Mouse (Mus musculus): ENCODE measurements around the gene Snapin. TPM values are rescaled to one million over a fixed set of nuclear protein-coding genes. Genes with fewer than 3 reads are reported as not detected.

Snapin gene
- total RNA-seq, 2 experiments from 2014 or later: 47.0 to 51.7 TPM

DNA sequence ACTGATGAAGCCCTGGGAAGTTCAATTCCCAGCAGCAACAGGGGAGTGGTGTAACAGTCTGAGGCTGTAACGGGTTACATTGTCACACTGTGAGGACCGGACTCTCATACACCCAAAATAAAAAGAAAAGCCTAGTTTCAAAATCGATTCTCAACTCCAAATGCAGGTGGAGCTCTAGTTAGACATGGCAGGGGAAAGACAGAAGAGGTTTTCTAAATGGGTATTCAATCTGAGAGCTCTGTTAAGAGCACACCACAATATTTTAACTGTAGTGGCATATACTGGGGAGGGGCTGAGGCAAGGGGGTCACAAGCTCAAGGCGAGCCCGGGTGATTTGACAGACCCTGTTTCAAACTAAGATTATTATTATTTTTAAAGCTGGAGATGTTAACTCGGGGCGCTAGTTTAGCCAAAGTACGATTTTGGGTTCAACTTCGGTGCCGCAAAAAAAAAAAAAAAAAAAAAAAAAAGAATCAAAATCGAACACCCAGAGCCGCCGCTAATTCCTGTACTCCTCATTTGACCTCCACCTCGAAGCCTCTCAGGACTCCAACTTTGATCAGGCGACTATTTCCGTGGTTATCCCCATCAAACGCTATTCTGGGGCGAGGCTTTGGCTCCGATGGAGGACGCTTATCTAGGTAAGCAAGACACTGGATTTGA, 17.6 kb upstream of the Snapin start:
- no peak for DNase-seq (ENCODE audit: low spot score in 2 of 2)

DNA sequence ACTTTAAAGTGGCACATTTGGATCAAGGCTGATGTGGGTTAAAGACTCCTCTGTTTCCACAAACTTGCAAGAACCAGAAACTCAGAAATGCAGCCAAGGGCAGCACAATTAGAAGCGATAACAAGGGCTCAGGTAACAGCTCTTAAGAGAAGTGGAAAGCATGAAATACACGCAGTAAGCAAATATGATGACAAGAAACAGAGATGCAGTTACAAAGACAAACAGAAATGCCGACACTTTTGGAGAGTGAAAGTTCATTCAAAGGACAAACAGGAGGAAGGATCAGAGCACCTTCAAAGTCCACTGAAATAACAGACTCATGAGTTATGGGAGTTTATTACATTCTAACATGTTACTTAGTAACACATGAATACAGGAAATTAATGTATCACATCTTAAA, 15.5 kb upstream of the Snapin start:
- no peak for DNase-seq (ENCODE audit: low spot score in 2 of 2)

DNA sequence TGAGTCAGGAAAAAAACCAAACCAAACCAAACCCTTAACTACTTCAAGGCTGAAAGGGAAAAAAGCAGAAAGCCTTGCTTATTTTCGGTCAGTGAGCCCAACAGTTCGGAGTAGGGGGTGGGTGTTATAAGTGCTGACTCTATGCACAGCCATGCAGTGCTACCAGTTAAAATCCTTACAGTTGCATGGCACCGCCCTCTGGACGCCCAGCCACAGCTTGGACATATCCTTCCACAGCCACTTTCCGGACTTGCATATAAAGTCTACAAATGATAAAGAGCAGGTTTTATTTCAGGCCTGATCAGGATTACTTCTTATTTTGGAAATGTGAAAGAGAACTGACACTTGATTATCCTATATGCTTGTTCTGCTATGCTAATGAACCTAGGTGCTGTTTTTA, 14.4 kb upstream of the Snapin start:
- no peak for DNase-seq (ENCODE audit: low spot score in 2 of 2)

DNA sequence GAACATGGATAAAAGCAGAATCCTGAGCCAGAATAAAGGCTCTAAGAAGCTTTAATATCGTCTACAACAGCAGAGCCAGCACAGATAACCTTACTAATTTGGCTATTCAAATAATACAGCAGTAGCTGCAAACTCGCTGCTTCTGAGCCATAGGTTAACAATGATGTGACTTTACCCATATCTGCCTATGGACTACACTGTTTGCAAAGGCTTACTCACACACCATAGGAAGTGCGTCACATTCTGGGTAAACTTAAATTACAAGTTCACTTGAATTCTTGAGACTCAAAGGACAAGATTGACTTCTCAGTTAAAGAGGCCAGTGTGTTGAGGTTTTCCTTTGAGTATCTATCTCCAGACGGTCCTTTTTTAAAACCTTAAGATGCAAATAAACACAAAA, 12.6 kb upstream of the Snapin start:
- no peak for DNase-seq (ENCODE audit: low spot score in 2 of 2)

DNA sequence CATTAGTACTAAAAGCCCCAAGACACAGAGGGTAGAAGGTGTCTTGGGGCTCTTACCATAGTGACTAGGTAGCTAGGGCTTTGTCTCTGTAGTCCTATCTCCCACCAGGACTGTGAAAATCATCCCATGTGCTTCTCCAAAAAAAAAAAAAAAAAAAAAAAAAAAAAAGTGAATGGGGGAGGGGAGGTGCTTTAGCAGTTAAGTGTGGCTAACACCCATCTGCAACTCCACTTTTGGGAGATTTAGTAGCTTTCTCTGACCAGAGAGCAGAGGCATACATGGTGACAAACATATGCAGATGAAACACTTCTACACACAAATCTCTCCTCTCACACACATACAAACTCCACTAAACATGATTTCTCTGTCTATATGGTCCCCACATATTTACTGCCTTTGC, 6.8 kb upstream of the Snapin start:
- DNase-seq (ENCODE audit: low spot score in 2 of 2): no peak

DNA sequence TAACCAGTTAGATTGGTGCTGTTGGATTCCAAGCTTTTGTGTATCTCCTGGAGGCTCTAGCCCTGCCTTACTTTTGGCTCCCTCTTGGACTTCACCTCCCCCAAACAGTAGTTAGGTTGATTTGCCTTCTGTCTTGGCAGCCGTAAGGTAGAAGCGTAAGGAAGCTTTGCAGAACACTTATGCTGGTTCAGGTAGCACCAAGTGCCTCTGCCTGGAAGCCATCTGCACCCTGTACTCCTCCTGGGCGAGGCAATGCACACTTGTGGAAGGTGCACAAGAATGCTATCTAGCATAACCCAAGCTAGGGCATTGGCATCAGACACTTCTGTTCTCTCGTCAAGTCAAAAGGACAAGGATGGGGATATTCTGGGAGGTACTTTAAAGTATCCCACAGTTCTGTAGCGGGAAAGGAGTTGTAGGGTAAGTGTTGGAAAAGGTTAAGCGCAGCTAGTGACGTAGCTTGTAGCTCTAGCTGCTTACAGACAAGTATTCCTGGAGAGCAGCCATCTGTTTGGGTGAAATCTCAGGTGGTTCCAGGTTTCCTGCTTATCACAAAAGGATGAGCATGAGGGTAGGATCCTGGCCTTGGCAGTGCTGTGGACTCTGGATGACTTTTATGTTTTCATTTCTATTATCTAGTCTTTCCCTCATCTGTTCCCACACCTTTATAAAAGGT, 5.2 kb upstream of the Snapin start:
- no peak for DNase-seq (ENCODE audit: low spot score in 2 of 2)

DNA sequence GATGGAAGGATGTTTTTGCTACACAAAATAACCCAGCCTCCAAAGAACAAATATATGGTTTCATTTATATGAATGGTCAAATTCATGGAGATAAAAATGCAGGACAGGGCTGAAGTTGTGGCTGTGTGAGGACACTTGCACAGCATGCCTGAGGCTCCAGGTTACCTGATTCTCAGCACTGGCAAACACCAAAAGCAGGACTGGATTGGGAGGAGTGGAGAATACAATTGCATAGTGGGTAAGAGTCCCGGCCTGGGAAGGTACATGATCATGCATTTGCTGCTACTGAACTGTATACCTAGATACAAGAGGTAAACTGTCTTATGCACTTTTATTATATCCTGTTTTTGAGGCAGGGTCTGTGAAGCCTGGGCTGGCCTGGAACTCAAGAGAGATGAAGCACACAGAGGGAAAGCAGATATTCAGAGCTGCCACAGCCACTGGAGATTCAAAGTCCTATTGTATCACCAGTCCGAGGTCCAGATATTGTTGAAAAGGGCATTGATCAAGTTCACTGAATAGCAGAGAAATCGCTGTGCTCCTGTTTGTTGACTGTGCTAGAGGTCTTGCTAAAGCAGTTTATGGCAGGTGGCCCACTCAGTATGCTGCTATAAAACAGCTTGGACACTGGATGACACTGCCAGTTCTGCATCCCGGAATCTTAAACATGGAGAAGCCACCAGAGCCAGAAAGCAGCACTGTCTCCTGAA, 3.2 kb upstream of the Snapin start:
- DNase-seq (ENCODE audit: low spot score in 2 of 2): no peak

DNA sequence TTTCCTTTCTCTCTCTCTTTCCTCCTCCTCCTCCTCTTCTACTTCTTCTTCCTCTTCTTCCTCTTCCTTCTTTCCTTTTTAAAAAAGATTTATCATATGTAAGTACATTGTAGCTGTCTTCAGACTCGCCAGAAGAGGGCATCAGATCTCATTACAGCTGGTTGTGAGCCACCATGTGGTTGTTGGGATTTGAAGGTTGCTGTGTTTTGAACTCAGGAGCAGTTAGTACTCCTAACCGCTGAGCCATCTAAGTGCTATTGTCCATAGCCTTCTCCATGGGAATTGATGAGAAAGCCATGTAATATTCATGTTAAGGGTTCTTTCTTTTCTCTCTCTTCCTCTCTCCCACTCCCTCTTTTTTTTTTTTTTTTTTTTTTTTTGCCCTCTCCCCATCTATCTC, 517 bp upstream of the Snapin start:
- DNase-seq (ENCODE audit: low spot score in 2 of 2): peak in 1 of 2 experiments; percentile 58

DNA sequence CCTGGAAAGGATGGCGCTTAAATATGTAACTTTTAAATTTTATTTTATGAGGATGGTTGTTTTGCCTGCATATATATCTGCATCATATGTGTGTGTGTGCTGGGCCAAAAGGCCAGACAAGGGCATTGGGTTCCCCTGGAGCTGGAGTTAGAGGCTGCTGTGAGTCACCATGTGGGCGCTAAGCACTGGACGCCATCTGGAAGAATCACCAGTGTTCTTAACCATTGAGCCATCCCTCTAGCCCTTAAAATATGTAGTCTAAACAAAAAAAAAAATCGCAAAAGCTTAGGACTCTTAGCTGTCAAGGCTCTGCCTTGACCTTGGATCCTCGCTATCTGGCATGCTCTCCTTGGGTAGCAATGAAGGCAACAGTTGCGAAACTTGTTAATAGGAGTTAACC, 2.3 kb downstream of the Snapin start:
- DNase-seq (ENCODE audit: low spot score in 2 of 2): no peak

DNA sequence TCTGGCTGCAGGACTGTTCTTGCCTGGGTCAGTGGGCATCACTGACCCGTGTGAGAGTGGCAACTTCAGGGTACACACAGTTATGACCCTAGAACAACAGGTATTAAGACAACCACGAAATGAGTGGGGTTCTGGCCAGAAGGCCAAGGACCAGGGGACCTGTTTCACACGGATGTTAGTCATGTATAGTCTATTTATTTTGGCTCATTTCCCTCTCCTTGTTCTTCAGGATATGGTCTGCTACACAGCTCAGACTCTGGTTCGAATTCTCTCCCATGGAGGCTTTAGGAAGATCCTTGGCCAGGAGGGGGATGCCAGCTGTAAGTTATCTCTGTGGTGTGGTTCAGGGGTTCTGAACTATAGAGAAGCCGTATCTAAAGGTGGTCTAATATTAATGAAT, 3.8 kb downstream of the Snapin start:
- no peak for DNase-seq (ENCODE audit: low spot score in 2 of 2)

DNA sequence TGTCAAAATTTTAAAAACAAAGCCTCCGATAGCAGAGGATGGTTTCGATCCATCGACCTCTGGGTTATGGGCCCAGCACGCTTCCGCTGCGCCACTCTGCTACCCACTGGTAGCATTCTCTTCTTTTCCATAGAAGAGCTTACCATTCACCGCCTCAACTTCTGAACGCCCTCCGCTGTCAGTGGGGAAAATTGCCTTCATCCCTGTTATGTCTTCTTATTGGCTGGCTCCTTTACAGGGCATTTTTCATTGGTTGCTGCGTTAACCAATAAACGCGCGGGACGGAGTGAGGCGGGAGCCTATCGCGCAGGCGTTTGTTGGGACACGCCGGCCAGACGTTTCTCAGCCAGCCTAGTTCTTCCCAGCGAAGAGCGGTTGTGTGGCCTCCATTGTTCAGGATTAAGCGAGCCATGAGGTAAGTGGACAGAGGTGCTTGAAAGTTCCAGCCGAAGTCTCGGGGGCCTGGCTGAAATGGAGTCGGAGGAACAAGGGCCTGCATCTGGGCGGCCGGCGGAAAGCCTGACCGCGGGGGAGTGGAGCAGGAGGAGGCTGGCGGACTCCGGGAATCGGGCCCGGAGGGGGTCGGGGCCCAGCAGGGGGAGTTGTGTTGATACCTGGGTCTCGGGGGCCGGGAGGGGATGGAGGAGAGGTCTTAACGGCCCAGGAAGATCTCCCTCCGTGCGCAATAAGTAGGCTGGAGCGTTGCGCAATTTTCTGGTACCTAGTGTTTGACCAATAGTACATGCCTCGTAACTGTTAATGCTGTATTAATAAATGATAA, 14.8 kb downstream of the Snapin start, which contains the start of gene Ilf2:
Gene Ilf2, plus strand, starts transcription at position 296 of the 781 bp plus-strand sequence.
- peak; percentile 96 to 98 for DNase-seq (ENCODE audit: low spot score in 2 of 2)

DNA sequence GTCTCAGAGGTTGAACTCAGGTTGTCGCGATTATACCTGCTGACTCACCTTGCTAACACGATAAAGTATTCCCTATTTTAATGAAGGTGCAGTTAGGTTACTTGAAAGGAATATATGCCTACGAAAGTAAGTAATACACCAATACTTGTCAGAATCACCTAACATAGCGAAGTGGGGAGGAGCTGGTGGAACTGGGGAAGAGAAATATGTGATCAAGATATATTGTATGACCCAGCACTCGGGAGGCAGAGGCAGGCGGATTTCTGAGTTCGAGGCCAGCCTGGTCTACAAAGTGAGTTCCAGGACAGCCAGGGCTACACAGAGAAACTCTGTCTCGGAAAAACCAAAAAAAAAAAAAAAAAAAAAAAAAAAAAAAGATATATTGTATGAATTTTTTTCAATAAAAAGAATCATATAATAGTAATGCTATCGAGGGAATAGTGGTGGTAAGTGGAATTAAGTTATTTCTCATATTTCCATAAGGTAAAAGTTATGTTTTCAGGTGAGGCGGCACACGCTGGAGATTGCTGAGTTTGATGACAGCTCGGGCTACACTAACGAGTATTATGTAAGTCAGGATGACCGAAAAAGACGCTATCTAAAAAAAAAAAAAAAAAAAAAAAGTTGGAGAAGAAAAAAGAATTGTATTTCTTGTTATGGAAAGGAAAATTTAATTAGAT, 15.5 kb downstream of the Snapin start:
- no peak for DNase-seq (ENCODE audit: low spot score in 2 of 2)

DNA sequence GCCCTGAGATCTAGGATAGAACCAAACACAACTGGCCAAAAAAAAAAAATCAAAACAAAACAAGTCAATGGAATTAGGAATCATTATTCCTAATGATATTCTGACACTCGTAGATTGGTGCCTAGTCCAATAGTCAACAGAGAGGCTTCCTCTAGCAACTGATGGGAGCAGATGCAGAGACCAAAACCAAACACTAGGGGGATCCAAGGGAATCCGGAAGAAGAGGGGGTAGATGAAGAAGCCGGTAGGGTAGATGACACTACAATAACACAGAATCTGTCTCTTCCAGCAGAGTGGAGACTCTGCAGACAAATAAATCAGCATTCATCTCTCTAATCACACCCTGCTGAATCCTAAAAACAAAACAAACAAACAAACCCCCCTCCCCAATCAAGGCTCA, 18.6 kb downstream of the Snapin start:
- no peak for DNase-seq (ENCODE audit: low spot score in 2 of 2)

DNA sequence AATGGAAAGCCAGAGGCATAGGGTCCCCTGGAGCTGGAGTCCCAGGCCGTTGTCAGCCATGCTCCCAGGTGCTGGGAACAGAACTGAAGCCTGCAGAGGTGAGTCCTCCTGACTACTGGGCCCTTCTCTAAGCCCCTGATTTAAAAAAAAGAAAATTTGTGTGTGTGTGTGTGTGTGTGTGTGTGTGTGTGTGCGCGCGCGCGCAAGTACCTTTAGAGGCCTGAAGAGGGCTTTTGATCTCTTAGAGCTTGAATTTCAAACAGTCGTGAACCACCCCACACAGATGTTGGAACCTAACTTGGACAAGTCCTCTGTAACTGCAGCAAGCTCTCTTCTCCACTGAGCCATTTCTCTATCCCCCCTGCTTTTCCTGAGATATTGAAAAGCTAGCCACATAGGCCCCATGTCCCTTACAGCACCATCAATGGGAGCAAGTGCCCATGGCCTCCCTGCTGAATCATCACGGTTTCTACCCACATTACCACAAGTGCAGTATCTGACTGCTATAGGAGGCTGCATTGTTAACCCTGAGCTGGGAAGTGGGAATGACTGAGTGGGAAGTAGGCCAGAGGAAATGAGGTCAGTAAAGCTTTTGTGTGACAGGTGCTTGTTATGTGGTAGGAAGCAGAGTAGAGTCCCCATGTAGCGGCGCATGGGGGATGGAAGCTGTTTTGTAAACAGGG, 23.1 kb downstream of the Snapin start:
- no peak for DNase-seq (ENCODE audit: low spot score in 2 of 2)

DNA sequence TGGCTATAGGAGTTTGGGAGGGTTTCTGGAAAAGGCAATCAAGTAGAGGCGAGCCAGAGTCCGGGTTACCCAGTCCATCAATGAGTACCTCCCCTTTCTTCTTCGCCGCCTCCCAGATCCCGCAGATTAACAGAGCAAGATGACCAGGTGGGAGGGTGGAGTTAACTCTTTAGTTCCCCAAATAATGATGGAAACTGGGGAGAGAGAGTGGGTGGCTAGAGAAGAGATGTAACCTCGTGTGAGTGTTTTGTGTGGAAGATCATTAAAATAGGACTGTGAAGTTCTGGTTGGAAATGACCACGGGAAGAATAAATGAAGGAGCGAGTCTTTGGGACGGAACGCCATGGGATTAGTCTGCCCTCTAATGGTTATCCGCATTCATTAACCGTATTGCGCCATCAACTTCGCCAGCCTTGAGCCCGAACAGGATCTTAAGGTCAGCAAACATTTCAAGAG, 24.5 kb downstream of the Snapin start:
- peak; percentile 44 to 79 for DNase-seq (ENCODE audit: low spot score in 2 of 2)

DNA sequence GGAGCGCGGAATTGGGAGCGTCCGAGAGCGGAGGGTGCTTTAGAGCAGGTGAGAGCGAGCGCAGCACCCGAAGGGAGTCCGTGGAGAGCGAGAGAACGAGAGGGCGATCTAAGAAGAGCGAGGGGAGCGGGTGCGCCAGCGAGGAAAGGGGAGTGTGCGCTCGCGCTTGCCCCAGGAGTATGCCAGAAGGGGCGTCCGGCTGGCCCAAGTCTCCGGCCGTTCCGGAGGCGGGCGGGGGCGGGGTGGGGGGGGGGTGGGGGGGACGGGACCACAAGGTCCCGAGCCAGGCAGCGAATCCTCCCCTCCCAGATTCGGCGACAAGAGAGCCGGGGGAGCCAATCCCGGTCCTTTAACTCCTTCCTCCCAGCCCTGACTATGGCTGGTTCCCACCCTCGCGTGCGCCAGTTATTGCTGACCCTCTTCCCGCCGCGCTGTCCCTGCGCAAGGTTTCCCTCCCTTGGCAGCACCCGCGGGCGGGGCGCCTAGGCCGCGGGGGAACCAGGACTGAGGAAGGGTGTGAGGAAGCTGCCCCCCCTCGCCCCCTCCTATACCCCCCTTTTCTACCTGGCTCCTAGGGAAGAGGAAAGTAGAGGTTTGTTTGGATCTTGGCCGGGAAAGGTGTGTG, 25.0 kb downstream of the Snapin start, which contains the start of gene Npr1:
Gene Npr1, minus strand, starts transcription at position 181 of the 625 bp plus-strand sequence.
- DNase-seq (ENCODE audit: low spot score in 2 of 2): no peak

DNA sequence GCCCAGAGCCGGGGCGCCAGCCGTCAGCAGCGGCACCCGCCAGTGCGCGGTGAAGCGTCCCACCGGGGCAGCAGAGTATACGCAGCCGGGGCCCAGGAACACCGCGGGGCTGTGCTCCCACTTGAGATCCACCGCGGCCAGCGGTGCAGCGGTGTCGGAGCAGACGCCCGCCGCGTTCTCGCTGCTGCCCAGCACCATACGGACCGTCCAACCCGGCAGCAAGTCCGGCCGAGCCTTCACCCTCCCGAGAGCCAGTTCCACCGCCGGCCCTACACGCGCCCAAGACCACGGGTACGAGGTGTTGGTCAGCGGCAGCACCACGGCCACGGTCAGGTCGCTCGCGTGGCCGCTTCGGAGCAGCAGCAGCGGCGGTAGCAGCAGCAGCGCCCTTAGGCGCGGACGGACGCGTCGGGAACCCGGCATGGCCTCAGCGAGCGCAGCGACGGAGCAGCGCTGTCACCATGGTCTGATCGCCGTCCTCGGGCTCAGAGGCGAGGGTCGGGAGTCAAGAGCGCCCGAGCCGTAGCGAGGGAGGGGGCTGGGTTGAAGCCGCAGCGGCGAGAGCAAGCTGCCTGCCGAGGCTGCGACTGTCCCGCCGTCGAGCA, 25.6 kb downstream of the Snapin start:
- no peak for DNase-seq (ENCODE audit: low spot score in 2 of 2)

DNA sequence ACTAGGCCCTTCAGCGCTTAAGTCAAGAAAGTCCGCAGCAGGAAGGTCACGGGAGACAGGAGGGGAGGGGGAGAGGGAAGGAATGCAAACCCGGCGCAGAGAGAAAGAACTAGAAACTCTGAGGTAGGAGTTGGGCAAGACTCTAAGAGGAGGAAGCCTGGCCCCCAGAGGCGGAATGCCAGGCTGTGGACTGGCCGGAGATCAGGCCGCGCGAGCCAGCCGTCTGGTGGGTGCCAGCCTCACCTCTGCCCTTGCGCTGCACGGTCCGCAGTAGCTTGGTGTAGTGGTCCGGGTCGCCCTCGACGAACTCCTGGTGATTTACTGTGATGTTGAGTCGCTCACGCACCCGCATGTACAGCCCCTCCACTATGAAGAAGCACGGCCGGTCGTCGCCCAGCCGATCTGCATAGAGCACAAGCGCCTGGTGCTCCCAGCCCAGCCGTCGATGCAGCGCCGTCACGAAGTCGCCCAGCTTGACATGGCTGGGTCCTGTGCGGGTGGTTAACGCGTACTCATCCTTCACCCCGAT, 26.2 kb downstream of the Snapin start:
- no peak for DNase-seq (ENCODE audit: low spot score in 2 of 2)

DNA sequence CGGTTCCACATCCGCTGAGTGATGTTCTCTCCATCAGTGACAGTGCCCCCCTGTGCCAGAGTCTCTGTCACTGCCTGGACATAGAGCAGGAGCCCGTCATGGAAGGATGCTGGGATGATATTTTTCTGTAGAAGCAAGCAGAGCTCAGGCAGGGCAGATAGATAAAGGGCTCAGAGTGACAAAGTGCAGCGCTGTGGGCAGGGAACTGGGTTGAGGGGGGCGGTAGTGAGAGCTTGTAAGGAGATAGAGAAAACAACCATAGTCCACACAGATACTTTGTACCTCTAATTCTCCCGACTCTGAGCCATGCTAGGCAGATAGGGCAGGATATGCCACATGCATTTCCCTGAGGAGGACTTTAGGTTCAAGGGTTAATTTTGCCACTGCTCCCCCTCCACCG, 28.3 kb downstream of the Snapin start:
- no peak for DNase-seq (ENCODE audit: low spot score in 2 of 2)

Measured in layer of hippocampus, postnatal 14 days (tissue).